Mouse (Mus musculus) hindbrain, embryonic 16.5 days (tissue): ENCODE results near the gene Slc38a9. TPM values are rescaled to one million over a fixed set of nuclear protein-coding genes. Genes with fewer than 3 reads are reported as not detected.

Experiments used
- ATAC-seq: fragments of 200-750 bp; cut with Nextera tagmentation; 2 replicates; pipeline ENCODE4 v1.8.0; 2017; ENCODE audit warnings: moderate TSS enrichment, moderate library complexity
- H3K27ac ChIP-seq: fragments of 300-500 bp; sonication (generic); 2 replicates; pipeline ENCODE4 v1.5.1; 2014; ENCODE audit warnings: low read depth, mild to moderate bottlenecking, control low read depth, low read length, moderate library complexity
- H3K27me3 ChIP-seq: fragments of 300-500 bp; sonication (generic); replicated peaks from 2 replicates; pipeline ENCODE4 v1.6.1; 2014; ENCODE audit warnings: low read length; ENCODE audit not compliant: control insufficient read depth, insufficient read depth
- H3K36me3 ChIP-seq: fragments of 300-500 bp; sonication (generic); 2 replicates; pipeline ENCODE4 v1.6.1; 2014; ENCODE audit warnings: mild to moderate bottlenecking, low read length, moderate library complexity, mixed read lengths; ENCODE audit not compliant: control insufficient read depth, insufficient read depth
- H3K4me1 ChIP-seq: fragments of 300-500 bp; sonication (generic); 2 replicates; pipeline ENCODE4 v1.6.1; 2014; ENCODE audit warnings: low read depth, low read length; ENCODE audit not compliant: control insufficient read depth, insufficient read depth
- H3K4me2 ChIP-seq: fragments of 300-500 bp; sonication (generic); 2 replicates; pipeline ENCODE4 v1.6.1; 2014; ENCODE audit warnings: mild to moderate bottlenecking, low read length, control low read depth, moderate library complexity
- H3K4me3 ChIP-seq: fragments of 300-500 bp; sonication (generic); 2 replicates; pipeline ENCODE4 v1.5.1; 2014; ENCODE audit warnings: mild to moderate bottlenecking, low read length, control low read depth, moderate library complexity
- H3K9ac ChIP-seq: fragments of 300-500 bp; sonication (generic); 2 replicates; pipeline ENCODE4 v1.6.1; 2014; ENCODE audit warnings: low read depth, mild to moderate bottlenecking, control low read depth, low read length, moderate library complexity
- H3K9me3 ChIP-seq: fragments of 300-500 bp; sonication (generic); 2 replicates; pipeline ENCODE4 v1.6.1; 2014; ENCODE audit warnings: mild to moderate bottlenecking, low read length, moderate library complexity; ENCODE audit not compliant: control insufficient read depth
- WGBS: fragments of 180-500 bp; shearing (Covaris S2); extraction: QIAGEN DNeasy Blood & Tissue Kit; methylation state at CpG from one replicate; pipeline ENCODE4 v1.1.7; 2014; 5-methylcytosine and 5-hydroxymethylcytosine counted together
- polyA plus RNA-seq: library from polyadenylated mRNA; unstranded; fragments of >200 nt; fragmentation: Nextera tagmentation; extraction: Ambion mirVana; gene quantifications from 2 replicates; pipeline ENCODE4 v1.2.1, GENCODE M21; 2015

Gene Slc38a9
- polyA plus RNA-seq, 1 experiment from 2014 or later: 22.6 TPM

- Histone ChIP-seq H3K4me1 (no peaks in the 10 kb centered on the region), H3K9me3 (no peaks in the 10 kb centered on the region), H3K4me2 (no peak overlapping the region), H3K36me3 (no peaks in the 10 kb centered on the region), H3K27me3 (no peaks in the 10 kb centered on the region), H3K4me3 (no peak overlapping the region), H3K27ac (no peak overlapping the region), H3K9ac (no peak overlapping the region)
- WGBS: 31% methylated on average over 3 of the region's 3 CpGs
- no peak for ATAC-seq
Measured at GRCm38 (mm10) chr13:112786142-112786541, 125.6 kb downstream of the Slc38a9 start.

- no peaks in the 10 kb centered on the region for H3K27me3 ChIP-seq
- H3K4me3 ChIP-seq: no peak overlapping the region
- H3K4me2 ChIP-seq: no peak overlapping the region
- no peak overlapping the region for H3K9ac ChIP-seq
- no peaks in the 10 kb centered on the region for H3K4me1 ChIP-seq
- WGBS: 79% methylated on average over 10 of the region's 10 CpGs
- no peak overlapping the region for H3K27ac ChIP-seq
- ATAC-seq: no peak
- H3K36me3 ChIP-seq: no peaks in the 10 kb centered on the region
- no peaks in the 10 kb centered on the region for H3K9me3 ChIP-seq
Measured at GRCm38 (mm10) chr13:112786942-112787533, 126.5 kb downstream of the Slc38a9 start.

Other genes starting within 250 kb of the Slc38a9 start
- gene Il6st, start 196.7 kb upstream of the Slc38a9 start, polyA plus RNA-seq: 21.5 and 27.1 TPM in 2 replicates
- gene Il31ra, start 66.4 kb upstream of the Slc38a9 start, polyA plus RNA-seq: 0.16 TPM in 1 of 2 replicates, not detected in the other
- gene Ddx4, start 8.3 kb upstream of the Slc38a9 start, polyA plus RNA-seq: 0.84 and 1.4 TPM in 2 replicates
- 78.8 and 85.8 TPM in 2 replicates for gene Plpp1, start 140.0 kb downstream of the Slc38a9 start, polyA plus RNA-seq